In the genomic region with DNA sequence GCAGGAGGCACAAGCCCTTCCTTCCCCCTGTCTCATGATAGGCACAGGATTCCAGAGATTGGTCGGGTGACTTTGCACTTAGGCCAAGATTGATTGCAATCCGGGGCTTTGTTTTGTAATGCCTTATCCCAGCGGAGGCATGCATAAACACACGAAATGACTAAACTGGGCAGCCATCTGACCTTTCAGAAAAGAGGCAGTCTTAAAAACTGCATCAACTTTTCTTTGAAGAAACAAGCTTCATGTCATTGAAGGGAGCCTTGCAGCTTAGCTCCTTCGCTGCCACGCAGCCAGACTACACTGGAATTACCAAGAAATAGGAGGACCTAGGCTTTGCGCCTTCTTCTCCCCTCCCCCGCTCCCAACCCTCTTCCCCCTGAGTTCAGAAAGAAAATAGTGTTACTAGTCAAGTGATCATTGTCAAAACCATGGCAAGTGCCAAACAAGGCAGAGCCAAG, we compare ENCODE assay signal across 9 mouse cellular contexts.
A peak's percentile ranks its signal among the peaks of the same experiment; 100 is the strongest.
DNase-seq lines count a peak whose midpoint lies in the region; ATAC-seq and TF ChIP-seq lines count a peak whose summit lies in the region.
"Had no signal": no experiment of that assay in that cellular context is flagged by ENCODE, and none has a peak within 500 bp of the region (broad histone marks: within the 10 kb centered on the region; RNA-seq: fewer than 3 reads in every experiment).

No protein-coding gene starts in this region.

- no peak for TF ChIP-seq CTCF in gastrocnemius, adult 2 months (IDR thresholded peaks at IDR 0.05)

- H3K4me1 ChIP-seq in heart, embryonic 11.5 days (ENCODE audit: control insufficient read depth, insufficient read depth, low read length): peaks cover 6% of the 10 kb centered on the region; the same call in 1 of the 2 replicates
- H3K4me1 ChIP-seq in forebrain, embryonic 11.5 days (replicated peaks; ENCODE audit: control insufficient read depth, insufficient read depth, low read length): peaks cover 10% of the 10 kb centered on the region; the same call in 1 of the 2 replicates

- no peak for ATAC-seq in heart, embryonic 11.5 days (replicated peaks; ENCODE audit: insufficient number of reproducible peaks, low FRiP score, low TSS enrichment)
- ATAC-seq in forebrain, embryonic 11.5 days (replicated peaks; ENCODE audit: low FRiP score): peak; percentile 76

- 12% methylated on average over 8 of the region's 8 CpGs for WGBS in heart, embryonic 11.5 days (ENCODE audit: insufficient replicate concordance)
- WGBS in forebrain, embryonic 11.5 days: 4% methylated on average over 8 of the region's 8 CpGs

- H3K4me2 ChIP-seq in heart, embryonic 11.5 days: peak overlapping the region; percentile 1; the same call in 1 of the 2 replicates
- H3K4me2 ChIP-seq in forebrain, embryonic 11.5 days (ENCODE audit: low read depth, low read length, severe bottlenecking): 0 out of 2 replicates have a peak overlapping the region, but pooled peaks have one; percentile 8
- H3K4me2 ChIP-seq: liver, embryonic 13.5 days had no signal

- H3K9me3 ChIP-seq in heart, embryonic 11.5 days (replicated peaks; ENCODE audit: control insufficient read depth, low read length): no peaks in the 10 kb centered on the region
- no peaks in the 10 kb centered on the region for H3K9me3 ChIP-seq in forebrain, embryonic 11.5 days (ENCODE audit: control insufficient read depth, low read length)
- H3K9me3 ChIP-seq: liver, embryonic 13.5 days had no signal

- H3K27me3 ChIP-seq in heart, embryonic 11.5 days (ENCODE audit: control insufficient read depth, insufficient read depth, low read length): no peaks in the 10 kb centered on the region
- H3K27me3 ChIP-seq in forebrain, embryonic 11.5 days (ENCODE audit: control insufficient read depth, insufficient read depth, low read length): no peaks in the 10 kb centered on the region
- H3K27me3 ChIP-seq: liver, embryonic 13.5 days had no signal

- no peak overlapping the region for H3K9ac ChIP-seq in heart, embryonic 11.5 days (ENCODE audit: low read depth, low read length)
- H3K9ac ChIP-seq in forebrain, embryonic 11.5 days (ENCODE audit: low read length): peak overlapping the region; percentile 29; the same call in 1 of the 2 replicates
- H3K9ac ChIP-seq: liver, embryonic 13.5 days had no signal

- DNase-seq in heart, adult 8-10 months (ENCODE audit: low spot score): no peak
- DNase-seq in R1 (ENCODE audit: low read depth, low spot score): peak; percentile 23
- peak; percentile 65 for DNase-seq in forebrain, embryonic 11.5 days (ENCODE audit: low spot score)
- peak; percentile 69 for DNase-seq in kidney, adult 9 months
- peak; percentile 24 to 45 for DNase-seq in lung, postnatal 4 days
- DNase-seq in spleen, postnatal 14 days (ENCODE audit: low spot score in 2 of 2): no peak
- no peak for DNase-seq in gastrocnemius, adult 2 months
- DNase-seq: liver, embryonic 13.5 days had no signal

- peak overlapping the region; percentile 18; the same call in 1 of the 2 replicates for H3K27ac ChIP-seq in heart, embryonic 11.5 days (ENCODE audit: low read depth, low read length)
- peak overlapping the region; percentile 50 for H3K27ac ChIP-seq in forebrain, embryonic 11.5 days (ENCODE audit: low read depth, low read length)
- no peak overlapping the region for H3K27ac ChIP-seq in gastrocnemius, adult 2 months
- H3K27ac ChIP-seq: liver, embryonic 13.5 days had no signal

- intact Hi-C loops in gastrocnemius, adult 2 months (cut with DNase I): loop anchor here (10.0 kb wide), 2 partner anchors 341 to 591 kb away; no protein-coding TSS in a partner anchor

- no peaks in the 10 kb centered on the region for H3K36me3 ChIP-seq in heart, embryonic 11.5 days (ENCODE audit: control insufficient read depth, insufficient read depth, low read length)
- no peaks in the 10 kb centered on the region for H3K36me3 ChIP-seq in forebrain, embryonic 11.5 days (ENCODE audit: control insufficient read depth, insufficient read depth, low read length)
- H3K36me3 ChIP-seq: liver, embryonic 13.5 days had no signal

- no peak overlapping the region for H3K4me3 ChIP-seq in heart, embryonic 11.5 days (ENCODE audit: low read depth, low read length)
- no peak overlapping the region for H3K4me3 ChIP-seq in forebrain, embryonic 11.5 days (ENCODE audit: low read depth, low read length)
- H3K4me3 ChIP-seq in gastrocnemius, adult 2 months: no peak overlapping the region
- H3K4me3 ChIP-seq: liver, embryonic 13.5 days had no signal

Comparison
In these comparisons a context has a peak if more than half of its experiments do, and no peak if none do; other contexts are left out.
1. DNase-seq: peak in R1 (single experiment), forebrain, embryonic 11.5 days (single experiment), kidney, adult 9 months (single experiment) and lung, postnatal 4 days (2 of 2); none in heart, adult 8-10 months (single experiment), spleen, postnatal 14 days (0 of 2) and gastrocnemius, adult 2 months (single experiment).